Mouse (Mus musculus) spleen, adult 2 months (tissue): ENCODE results near the gene Flywch2. TPM values are rescaled to one million over a fixed set of nuclear protein-coding genes. Genes with fewer than 3 reads are reported as not detected.

Experiments
- DNase-seq, 2 experiments: peaks; one replicate each; pipeline versions ENCODE4 v3.0.0 to v3.0.0-alpha.2; 2012 to 2021; ENCODE audit warnings: low spot score in 2 of 2, low read depth in 1 of 2
- H3K27ac ChIP-seq: fragments of 200-500 bp; 2 replicates; pipeline ENCODE4 v1.5.1; 2012; ENCODE audit warnings: low read length, inconsistent platforms; ENCODE audit not compliant: insufficient read depth
- H3K27me3 ChIP-seq: fragments of 200-500 bp; 2 replicates; pipeline ENCODE4 v1.6.1; 2012; ENCODE audit warnings: mild to moderate bottlenecking, moderate library complexity, low read length, inconsistent platforms; ENCODE audit not compliant: control insufficient read depth, insufficient read depth
- H3K36me3 ChIP-seq: fragments of 200-500 bp; 2 replicates; pipeline ENCODE4 v1.6.1; 2012; ENCODE audit warnings: mild to moderate bottlenecking, low read length, inconsistent platforms; ENCODE audit not compliant: control insufficient read depth, insufficient read depth
- H3K4me1 ChIP-seq: fragments of 200-500 bp; 2 replicates; pipeline ENCODE4 v1.6.1; 2011; ENCODE audit warnings: inconsistent platforms; ENCODE audit not compliant: control insufficient read depth, insufficient read depth, insufficient read length
- H3K4me3 ChIP-seq: fragments of 200-500 bp; 2 replicates; pipeline ENCODE4 v1.5.1; 2011; ENCODE audit warnings: mild to moderate bottlenecking, inconsistent platforms; ENCODE audit not compliant: insufficient read depth, insufficient read length; ENCODE audit errors: extremely low read depth
- CTCF ChIP-seq: fragments of 200-500 bp; IDR thresholded peaks from 2 replicates; pipeline ENCODE4 v1.5.1; 2011; ENCODE audit warnings: mild to moderate bottlenecking, inconsistent platforms; ENCODE audit not compliant: insufficient read depth, insufficient read length, insufficient replicate concordance; ENCODE audit errors: extremely low read depth
- POLR2A ChIP-seq: fragments of 200-500 bp; IDR thresholded peaks from 2 replicates; pipeline ENCODE4 v1.6.1; 2011; ENCODE audit warnings: low read depth, low read length, inconsistent platforms
- WGBS: fragments of 180-500 bp; shearing (Covaris S2); methylation state at CpG from one replicate; pipeline ENCODE4 v1.1.7; 2018; 5-methylcytosine and 5-hydroxymethylcytosine counted together
- polyA plus RNA-seq: library from polyadenylated mRNA; depleted of rRNA; stranded (reverse); fragments of >200 nt; gene quantifications from 2 replicates; pipeline ENCODE4 v1.2.3, GENCODE M21; 2012; rRNA removed

Gene Flywch2
- polyA plus RNA-seq = 1.4 and 1.5 TPM in 2 replicates

DNA sequence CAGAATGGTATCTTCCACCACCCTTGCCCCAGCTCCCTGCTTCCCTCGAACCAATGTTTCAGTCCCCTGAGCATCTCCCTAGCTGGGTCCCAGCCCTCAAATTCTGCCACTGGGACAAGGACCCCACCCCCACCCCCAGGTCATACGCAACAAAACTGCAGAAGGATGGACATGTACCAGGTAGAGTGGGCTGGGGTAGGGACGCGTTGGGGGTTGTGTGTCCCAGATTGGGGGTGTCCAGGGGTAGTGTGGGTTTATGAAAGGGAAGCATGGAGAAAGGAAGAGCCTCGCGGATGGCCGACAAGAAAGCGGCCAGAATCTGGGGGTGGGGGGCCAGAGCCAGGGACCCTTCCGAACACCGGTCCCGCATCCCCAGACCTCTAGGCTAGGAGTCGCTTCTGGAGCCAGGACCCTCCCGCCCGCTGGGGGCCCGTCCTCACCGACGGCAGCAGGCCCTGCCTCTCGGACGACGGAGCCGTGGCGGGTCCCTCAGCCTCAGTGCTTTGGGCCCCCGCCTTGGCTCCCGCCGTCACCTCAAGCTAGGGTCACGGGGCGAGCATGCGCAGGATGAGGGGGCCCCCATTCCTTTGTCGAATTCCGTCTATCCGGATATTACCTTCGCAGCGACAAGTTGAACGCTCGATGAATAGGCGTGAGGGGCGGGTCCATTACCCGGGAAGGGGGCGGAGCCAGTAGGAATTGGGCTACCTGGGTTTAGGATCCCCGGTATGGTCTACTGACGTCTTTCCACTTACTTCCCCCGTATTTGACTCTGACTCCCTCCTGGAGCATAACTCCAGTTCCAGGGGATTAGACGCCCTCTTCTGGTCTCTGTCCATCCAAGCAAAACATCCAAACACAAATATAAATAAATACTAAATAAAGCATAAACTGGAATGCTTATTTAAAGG, at the start of gene Flywch2:
Gene Flywch2, minus strand, starts transcription at position 521 of the 911 bp plus-strand sequence.
- peak within 1 kb of the TSS; percentile 35; the same call in 1 of the 2 replicates for H3K4me3 ChIP-seq
- H3K27me3 ChIP-seq = peaks cover 6% of the 10 kb centered on the region; the same call in 1 of the 2 replicates
- H3K36me3 ChIP-seq = no peaks in the 10 kb centered on the region
- TF ChIP-seq POLR2A (no peak), CTCF (no peak)
- peaks cover 7% of the 10 kb centered on the region; the same call in 1 of the 2 replicates for H3K4me1 ChIP-seq
- 14% methylated on average over 43 of the region's 43 CpGs for WGBS
- peak in 1 of 2 experiments; percentile 28 for DNase-seq
- H3K27ac ChIP-seq = no peak within 1 kb of the TSS

DNA sequence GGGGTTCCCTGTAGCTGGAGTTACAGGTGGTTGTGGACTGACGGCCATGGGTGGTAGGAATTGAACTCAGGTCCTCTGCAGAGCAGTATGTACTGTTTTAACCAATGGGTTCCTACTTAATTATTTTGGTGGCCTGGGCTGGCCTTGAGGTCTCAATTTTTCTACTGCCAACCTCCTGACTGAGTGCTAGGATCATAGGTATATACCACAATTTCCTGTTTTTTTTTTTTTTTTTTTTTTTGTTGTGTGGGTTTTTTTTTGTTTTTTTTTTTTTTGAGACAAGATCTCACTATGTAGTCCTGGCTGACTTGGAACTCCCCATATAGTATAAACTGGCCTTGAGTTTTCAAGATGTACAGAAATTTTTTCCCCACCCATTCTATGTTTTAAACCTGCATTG, 45.3 kb upstream of the Flywch2 start:
- Histone ChIP-seq H3K4me3 (no peak overlapping the region), H3K36me3 (peaks cover 3% of the 10 kb centered on the region), H3K27me3 (no peaks in the 10 kb centered on the region), H3K27ac (no peak overlapping the region), H3K4me1 (no peaks in the 10 kb centered on the region; the same call in 1 of the 2 replicates)
- TF ChIP-seq CTCF (no peak), POLR2A (no peak)
- WGBS = 89% methylated on average over 1 of the region's 1 CpGs
- DNase-seq = no peak

DNA sequence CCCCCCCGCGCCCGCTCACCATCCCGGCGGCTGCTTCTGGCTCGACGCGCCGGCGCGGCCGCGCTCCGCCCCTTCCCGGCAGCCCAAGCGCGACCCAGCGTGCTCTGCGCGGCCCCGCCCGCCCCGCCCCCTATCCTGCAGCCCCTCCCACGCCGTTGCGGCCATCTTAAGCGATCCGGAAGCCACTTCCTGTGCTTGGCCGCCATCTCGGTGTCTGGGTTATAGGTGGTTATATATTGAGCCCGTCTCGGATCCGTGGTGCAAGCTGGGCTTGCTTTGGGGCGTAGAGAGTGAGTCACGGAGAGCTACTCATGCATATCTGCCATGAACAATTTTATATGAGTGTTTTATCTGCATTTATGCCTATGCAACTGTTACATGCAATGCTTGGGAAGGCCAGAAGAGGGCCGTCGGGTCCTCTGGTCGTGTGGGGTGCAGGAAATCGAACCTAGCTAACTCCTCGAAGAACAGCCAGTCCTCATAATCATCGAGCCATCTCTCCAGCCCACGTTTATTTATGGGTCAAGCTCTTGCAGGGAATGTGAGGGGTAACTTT, 43.3 kb upstream of the Flywch2 start, which contains the start of gene Elob:
Gene Elob, minus strand, starts transcription at position 73 of the 556 bp plus-strand sequence.
- TF ChIP-seq POLR2A (peak; percentile 11; the same call in 1 of the 2 replicates), CTCF (peak; percentile 21; the same call in 1 of the 2 replicates)
- Histone ChIP-seq H3K4me3 (peak within 1 kb of the TSS; percentile 73), H3K27ac (peak within 1 kb of the TSS; percentile 95), H3K4me1 (no peaks in the 10 kb centered on the region; the same call in 1 of the 2 replicates), H3K36me3 (peaks cover 16% of the 10 kb centered on the region), H3K27me3 (no peaks in the 10 kb centered on the region)
- DNase-seq = peak; percentile 79 to 83
- WGBS = 2% methylated on average over 31 of the region's 42 CpGs

DNA sequence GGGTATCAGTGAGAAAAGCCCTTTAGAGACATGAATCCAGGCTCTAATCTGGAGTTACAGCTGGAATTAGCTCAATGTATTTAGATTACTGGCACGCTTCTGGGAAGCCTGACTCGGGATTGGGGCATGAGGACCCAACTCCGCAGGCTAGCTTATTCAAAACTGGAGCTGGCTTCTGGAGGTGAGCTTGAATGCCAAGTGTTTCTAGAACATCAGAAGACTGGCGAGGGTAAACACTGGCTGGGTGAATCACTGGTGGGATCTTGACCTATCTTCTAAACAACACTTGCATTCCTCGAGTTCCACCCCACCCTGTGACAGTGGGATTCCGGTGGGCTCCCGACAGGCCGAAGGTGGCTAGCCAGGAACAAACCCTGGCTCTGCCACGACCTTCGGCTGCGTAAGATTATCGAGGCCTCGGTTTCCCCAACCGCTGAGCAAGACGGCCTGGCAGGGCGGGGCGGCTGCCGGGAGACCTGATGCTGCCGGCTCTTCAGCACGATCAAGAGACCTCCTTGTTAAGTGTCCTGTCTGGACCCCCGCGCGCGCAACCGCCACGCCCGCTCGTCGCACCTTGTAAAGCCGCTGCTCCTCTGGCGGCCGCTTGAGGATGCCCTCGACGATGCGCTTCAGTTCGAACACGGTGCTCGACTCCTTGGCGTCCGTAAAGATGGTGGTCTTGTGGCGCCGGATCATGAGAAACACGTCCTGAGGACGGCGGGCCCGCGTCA, 42.6 kb upstream of the Flywch2 start:
- TF ChIP-seq POLR2A = no peak
- TF ChIP-seq CTCF = no peak
- Histone ChIP-seq H3K36me3 (peaks cover 22% of the 10 kb centered on the region), H3K27ac (0 out of 2 replicates have a peak overlapping the region, but pooled peaks have one; percentile 38), H3K4me1 (no peaks in the 10 kb centered on the region; the same call in 1 of the 2 replicates), H3K27me3 (no peaks in the 10 kb centered on the region), H3K4me3 (peak overlapping the region; percentile 73)
- peak in 1 of 2 experiments; percentile 38 for DNase-seq
- 3% methylated on average over 47 of the region's 47 CpGs for WGBS

DNA sequence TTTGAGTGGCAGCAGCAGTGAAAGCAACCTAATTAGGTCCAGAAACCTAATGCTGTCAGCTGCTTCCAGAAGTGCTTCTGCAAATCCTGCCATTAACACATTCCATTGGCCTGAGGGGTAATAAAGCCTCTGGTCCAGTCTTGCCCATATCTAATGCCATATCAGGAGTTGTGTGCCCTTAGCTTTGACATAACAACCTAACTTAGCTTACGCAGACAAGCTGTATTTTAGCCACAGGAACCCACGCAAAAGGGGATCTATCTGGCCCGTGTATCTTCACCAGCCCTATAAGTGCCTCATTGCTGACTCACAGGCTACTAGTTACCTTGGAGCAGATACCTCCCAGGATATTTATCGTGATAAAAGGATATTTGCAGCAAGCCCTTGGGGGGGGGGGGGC, 39.7 kb upstream of the Flywch2 start:
- H3K4me3 ChIP-seq = no peak overlapping the region
- TF ChIP-seq CTCF (no peak), POLR2A (no peak)
- 83% methylated on average over 4 of the region's 4 CpGs for WGBS
- DNase-seq = no peak
- H3K36me3 ChIP-seq = peaks cover 41% of the 10 kb centered on the region
- no peak overlapping the region for H3K27ac ChIP-seq
- no peaks in the 10 kb centered on the region; the same call in 1 of the 2 replicates for H3K4me1 ChIP-seq
- no peaks in the 10 kb centered on the region for H3K27me3 ChIP-seq

DNA sequence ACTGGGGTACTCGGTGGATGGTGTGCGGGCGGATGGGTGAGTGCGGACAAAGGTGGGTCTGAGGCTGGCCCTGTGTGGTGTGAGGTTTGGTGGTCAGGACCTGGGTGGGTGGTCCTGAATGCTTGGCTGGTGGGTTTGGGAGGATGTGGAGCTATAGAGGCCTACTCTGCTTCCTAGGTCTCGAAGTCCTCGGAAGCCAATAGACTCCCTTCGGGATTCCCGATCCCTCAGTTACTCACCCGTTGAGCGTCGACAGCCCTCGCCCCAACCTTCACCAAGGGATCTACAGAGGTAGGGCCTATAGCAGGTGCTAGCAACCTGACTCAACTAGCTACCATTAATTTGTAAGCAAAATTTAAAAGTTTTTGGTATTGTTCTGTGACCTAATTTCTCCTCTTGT, 37.7 kb upstream of the Flywch2 start:
- 97% methylated on average over 12 of the region's 12 CpGs for WGBS
- TF ChIP-seq CTCF (no peak), POLR2A (no peak)
- Histone ChIP-seq H3K36me3 (peaks cover 59% of the 10 kb centered on the region), H3K4me1 (no peaks in the 10 kb centered on the region; the same call in 1 of the 2 replicates), H3K27ac (no peak overlapping the region), H3K27me3 (no peaks in the 10 kb centered on the region), H3K4me3 (no peak overlapping the region)
- DNase-seq = no peak
